ENCODE assay signal across 9 mouse cellular contexts in genomic region chr7:130631553-130632378, GRCm38 (mm10). TPM values are rescaled to one million over a fixed set of nuclear protein-coding genes. Genes with fewer than 3 reads are reported as not detected.
DNase-seq lines count a peak whose midpoint lies in the region; ATAC-seq and TF ChIP-seq lines count a peak whose summit lies in the region.
"Had no signal": no experiment of that assay in that cellular context is flagged by ENCODE, and none has a peak within 500 bp of the region (broad histone marks: within the 10 kb centered on the region; RNA-seq: fewer than 3 reads in every experiment).

No protein-coding gene starts in this region.

- H3K27me3 ChIP-seq in midbrain, embryonic 14.5 days (ENCODE audit: control insufficient read depth, insufficient read depth, low read length), result no peaks in the 10 kb centered on the region
- H3K27me3 ChIP-seq in midbrain, embryonic 10.5 days (ENCODE audit: low read depth, poor library complexity, severe bottlenecking), result no peaks in the 10 kb centered on the region
- H3K27me3 ChIP-seq in heart, embryonic 10.5 days (ENCODE audit: insufficient read depth, poor library complexity, severe bottlenecking), result no peaks in the 10 kb centered on the region
- no peaks in the 10 kb centered on the region for H3K27me3 ChIP-seq in kidney, postnatal 0 days (ENCODE audit: insufficient read depth, low read length)

- no peaks in the 10 kb centered on the region for H3K36me3 ChIP-seq in midbrain, embryonic 14.5 days (ENCODE audit: control insufficient read depth, insufficient read depth, low read length)
- no peaks in the 10 kb centered on the region for H3K36me3 ChIP-seq in midbrain, embryonic 10.5 days
- H3K36me3 ChIP-seq in heart, embryonic 10.5 days, result no peaks in the 10 kb centered on the region
- H3K36me3 ChIP-seq in kidney, postnatal 0 days (ENCODE audit: insufficient read depth, low read length), result no peaks in the 10 kb centered on the region

- no peak for ATAC-seq in midbrain, embryonic 14.5 days (ENCODE audit: low FRiP score, low TSS enrichment)
- peak; percentile 76 for ATAC-seq in activated CD4-positive, CD25-positive, alpha-beta regulatory T cell, adult 4 months
- peak; percentile 58; the same call in 1 of the 2 replicates for ATAC-seq in kidney, postnatal 0 days (replicated peaks; ENCODE audit: low FRiP score, low read depth)

- H3K4me3 ChIP-seq in midbrain, embryonic 14.5 days (replicated peaks; ENCODE audit: low read depth, low read length), result no peak overlapping the region
- no peak overlapping the region for H3K4me3 ChIP-seq in midbrain, embryonic 10.5 days
- no peak overlapping the region for H3K4me3 ChIP-seq in heart, embryonic 10.5 days
- H3K4me3 ChIP-seq in kidney, postnatal 0 days (replicated peaks; ENCODE audit: low read depth, low read length), result no peak overlapping the region
- H3K4me3 ChIP-seq: megakaryocyte, embryonic 14.5 days had no signal

- H3K4me2 ChIP-seq in midbrain, embryonic 14.5 days (ENCODE audit: low read length), result no peak overlapping the region
- H3K4me2 ChIP-seq in kidney, postnatal 0 days (ENCODE audit: low read length), result peak overlapping the region; percentile 8; the same call in 1 of the 2 replicates

- peak; percentile 42; the same call in 1 of the 2 replicates for TF ChIP-seq CTCF in kidney, postnatal 0 days (IDR thresholded peaks at IDR 0.05; ENCODE audit: low read depth)

- WGBS in midbrain, embryonic 14.5 days, result 62% methylated on average over 22 of the region's 22 CpGs
- WGBS in midbrain, embryonic 10.5 days, result 84% methylated on average over 22 of the region's 22 CpGs
- WGBS in heart, embryonic 10.5 days, result 65% methylated on average over 22 of the region's 22 CpGs
- 29% methylated on average over 22 of the region's 22 CpGs for WGBS in kidney, postnatal 0 days

- H3K27ac ChIP-seq in midbrain, embryonic 14.5 days (replicated peaks; ENCODE audit: low read depth, low read length), result no peak overlapping the region
- H3K27ac ChIP-seq in midbrain, embryonic 10.5 days (replicated peaks), result no peak overlapping the region
- H3K27ac ChIP-seq in heart, embryonic 10.5 days, result peak overlapping the region; percentile 7
- H3K27ac ChIP-seq in kidney, postnatal 0 days, result peak overlapping the region; percentile 47

- H3K4me1 ChIP-seq in midbrain, embryonic 14.5 days (ENCODE audit: control insufficient read depth, insufficient read depth, low read length), result no peaks in the 10 kb centered on the region
- H3K4me1 ChIP-seq in midbrain, embryonic 10.5 days, result peaks cover 7% of the 10 kb centered on the region; the same call in 1 of the 2 replicates
- peaks cover 37% of the 10 kb centered on the region for H3K4me1 ChIP-seq in heart, embryonic 10.5 days
- peaks cover 12% of the 10 kb centered on the region; the same call in 1 of the 2 replicates for H3K4me1 ChIP-seq in kidney, postnatal 0 days (replicated peaks; ENCODE audit: insufficient read depth, low read length)

- H3K9me3 ChIP-seq in midbrain, embryonic 14.5 days (ENCODE audit: control insufficient read depth, low read length), result no peaks in the 10 kb centered on the region
- no peaks in the 10 kb centered on the region for H3K9me3 ChIP-seq in midbrain, embryonic 10.5 days (replicated peaks)
- no peaks in the 10 kb centered on the region for H3K9me3 ChIP-seq in heart, embryonic 10.5 days
- H3K9me3 ChIP-seq in kidney, postnatal 0 days (replicated peaks; ENCODE audit: low read length), result no peaks in the 10 kb centered on the region
- H3K9me3 ChIP-seq: megakaryocyte, embryonic 14.5 days had no signal

- H3K9ac ChIP-seq in midbrain, embryonic 14.5 days (replicated peaks; ENCODE audit: low read length), result no peak overlapping the region
- H3K9ac ChIP-seq in kidney, postnatal 0 days (ENCODE audit: low read depth, low read length), result 0 out of 2 replicates have a peak overlapping the region, but pooled peaks have one; percentile 13

- peak; percentile 67 for DNase-seq in midbrain, embryonic 14.5 days
- DNase-seq in midbrain, embryonic 10.5 days (ENCODE audit: low spot score), result no peak
- no peak for DNase-seq in heart, embryonic 10.5 days (ENCODE audit: low spot score)
- DNase-seq in kidney, postnatal 0 days (ENCODE audit: low spot score), result peak; percentile 90
- peak; percentile 14 to 24 for DNase-seq in spleen, postnatal 14 days (ENCODE audit: low spot score in 2 of 2)
- DNase-seq in urinary bladder, adult 18-20 months (ENCODE audit: low spot score in 2 of 2), result no peak
- no peak for DNase-seq in layer of hippocampus, postnatal 36 days

RNA-seq across cellular contexts. Expression of gene Tacc2, which starts 54.5 kb away (rescaled TPM):
- 50.8 and 72.4 TPM in 2 replicates for polyA plus RNA-seq in midbrain, embryonic 14.5 days (2014; fragmentation: Nextera tagmentation; extraction: Ambion mirVana)
- polyA plus RNA-seq in midbrain, embryonic 10.5 days (2016; fragmentation: Nextera tagmentation; extraction: Ambion mirVana), result 40.9 and 47.7 TPM in 2 replicates
- 1 to 10 TPM; 3.5 to 3.8 TPM for polyA plus RNA-seq in activated CD4-positive, CD25-positive, alpha-beta regulatory T cell, adult 4 months (2017; shearing (Covaris generic))
- polyA plus RNA-seq in heart, embryonic 10.5 days (2016; fragmentation: Nextera tagmentation; extraction: Ambion mirVana), result 44.8 and 50.8 TPM in 2 replicates
- polyA plus RNA-seq in kidney, postnatal 0 days (2015; fragmentation: Nextera tagmentation; extraction: Ambion mirVana), result 27.5 and 29.5 TPM in 2 replicates
- total RNA-seq in layer of hippocampus, postnatal 36 days (2021), result 10 to 100 TPM; 73.1 to 82.4 TPM

RNA-seq across cellular contexts. Expression of gene Nsmce4a, which starts 58.8 kb away (rescaled TPM):
- 99.1 and 114 TPM in 2 replicates for polyA plus RNA-seq in midbrain, embryonic 14.5 days (2014; fragmentation: Nextera tagmentation; extraction: Ambion mirVana)
- 180 and 203 TPM in 2 replicates for polyA plus RNA-seq in midbrain, embryonic 10.5 days (2016; fragmentation: Nextera tagmentation; extraction: Ambion mirVana)
- 10 to 100 TPM; 10.4 to 17.0 TPM for polyA plus RNA-seq in activated CD4-positive, CD25-positive, alpha-beta regulatory T cell, adult 4 months (2017; shearing (Covaris generic))
- 131 and 152 TPM in 2 replicates for polyA plus RNA-seq in heart, embryonic 10.5 days (2016; fragmentation: Nextera tagmentation; extraction: Ambion mirVana)
- polyA plus RNA-seq in kidney, postnatal 0 days (2015; fragmentation: Nextera tagmentation; extraction: Ambion mirVana), result 163 and 179 TPM in 2 replicates
- total RNA-seq in layer of hippocampus, postnatal 36 days (2021), result 10 to 100 TPM; 41.5 to 41.8 TPM

Comparison
In these comparisons a context has a peak if more than half of its experiments do, and no peak if none do; other contexts are left out.
1. DNase-seq: peak in midbrain, embryonic 14.5 days (single experiment), kidney, postnatal 0 days (single experiment) and spleen, postnatal 14 days (2 of 2); none in midbrain, embryonic 10.5 days (single experiment), heart, embryonic 10.5 days (single experiment), urinary bladder, adult 18-20 months (0 of 2) and layer of hippocampus, postnatal 36 days (0 of 2).
2. H3K27ac ChIP-seq: peak in heart, embryonic 10.5 days (single experiment) and kidney, postnatal 0 days (single experiment); none in midbrain, embryonic 14.5 days (single experiment) and midbrain, embryonic 10.5 days (single experiment).